Mouse (Mus musculus) forebrain, embryonic 16.5 days (tissue): ENCODE measurements around the gene Trub1. TPM values are rescaled to one million over a fixed set of nuclear protein-coding genes. Genes with fewer than 3 reads are reported as not detected.

Source experiments
- ATAC-seq: fragments of 200-750 bp; cut with Nextera tagmentation; 2 replicates; pipeline ENCODE4 v1.8.0; 2017; ENCODE audit warnings: mild to moderate bottlenecking, moderate library complexity
- H3K27ac ChIP-seq: fragments of 300-500 bp; sonication (generic); 2 replicates; pipeline ENCODE4 v1.5.1; 2014; ENCODE audit warnings: low read length, control low read depth
- H3K27me3 ChIP-seq: fragments of 300-500 bp; sonication (generic); replicated peaks from 2 replicates; pipeline ENCODE4 v1.6.1; 2014; ENCODE audit warnings: low read length; ENCODE audit not compliant: control insufficient read depth, insufficient read depth
- H3K36me3 ChIP-seq: fragments of 300-500 bp; sonication (generic); 2 replicates; pipeline ENCODE4 v1.6.1; 2014; ENCODE audit not compliant: control insufficient read depth, insufficient read depth
- H3K4me1 ChIP-seq: fragments of 300-500 bp; sonication (generic); replicated peaks from 2 replicates; pipeline ENCODE4 v1.6.1; 2014; ENCODE audit warnings: low read length; ENCODE audit not compliant: control insufficient read depth, insufficient read depth
- H3K4me2 ChIP-seq: fragments of 300-500 bp; sonication (generic); 2 replicates; pipeline ENCODE4 v1.6.1; 2014; ENCODE audit warnings: mild to moderate bottlenecking, low read length, control low read depth
- H3K4me3 ChIP-seq: fragments of 300-500 bp; sonication (generic); replicated peaks from 2 replicates; pipeline ENCODE4 v1.5.1; 2014; ENCODE audit warnings: mild to moderate bottlenecking, low read length, control low read depth
- H3K9ac ChIP-seq: fragments of 300-500 bp; sonication (generic); replicated peaks from 2 replicates; pipeline ENCODE4 v1.6.1; 2014; ENCODE audit warnings: low read depth, low read length, control low read depth
- H3K9me3 ChIP-seq: fragments of 300-500 bp; sonication (generic); 2 replicates; pipeline ENCODE4 v1.6.1; 2016; ENCODE audit warnings: low read length; ENCODE audit not compliant: control insufficient read depth
- WGBS: fragments of 180-500 bp; shearing (Covaris S2); extraction: QIAGEN DNeasy Blood & Tissue Kit; methylation state at CpG from one replicate; pipeline ENCODE4 v1.1.7; 2014; 5-methylcytosine and 5-hydroxymethylcytosine counted together
- polyA plus RNA-seq: library from polyadenylated mRNA; unstranded; fragments of >200 nt; fragmentation: Nextera tagmentation; extraction: Ambion mirVana; gene quantifications from 2 replicates; pipeline ENCODE4 v1.2.1, GENCODE M21; 2015

The Trub1 gene
- polyA plus RNA-seq, 1 experiment from 2014 or later, result 17.3 TPM

GRCm38 (mm10) chr19:57417800-57418580 is 34.7 kb upstream of the Trub1 start:
- H3K4me1 ChIP-seq, result no peaks in the 10 kb centered on the region
- no peak for ATAC-seq
- no peak overlapping the region for H3K27ac ChIP-seq
- peaks cover 3% of the 10 kb centered on the region; the same call in 1 of the 2 replicates for H3K27me3 ChIP-seq
- H3K36me3 ChIP-seq, result no peaks in the 10 kb centered on the region
- H3K9ac ChIP-seq, result no peak overlapping the region
- 26% methylated on average over 16 of the region's 17 CpGs for WGBS
- H3K4me3 ChIP-seq, result no peak overlapping the region
- H3K4me2 ChIP-seq, result no peak overlapping the region
- no peaks in the 10 kb centered on the region for H3K9me3 ChIP-seq

- no peaks in the 10 kb centered on the region for H3K4me1 ChIP-seq
- no peak overlapping the region for H3K4me2 ChIP-seq
- WGBS, result 14% methylated on average over 3 of the region's 3 CpGs
- H3K9me3 ChIP-seq, result no peaks in the 10 kb centered on the region
- no peaks in the 10 kb centered on the region for H3K36me3 ChIP-seq
- no peak overlapping the region for H3K4me3 ChIP-seq
- no peak overlapping the region for H3K27ac ChIP-seq
- H3K27me3 ChIP-seq, result no peaks in the 10 kb centered on the region
- ATAC-seq, result no peak
- H3K9ac ChIP-seq, result no peak overlapping the region
These were observed 29.3 kb upstream of the Trub1 start for GRCm38 (mm10) chr19:57423402-57423801.

- Histone ChIP-seq H3K4me3 (no peak overlapping the region), H3K4me2 (no peak overlapping the region), H3K9me3 (no peaks in the 10 kb centered on the region), H3K27me3 (no peaks in the 10 kb centered on the region), H3K27ac (no peak overlapping the region), H3K9ac (no peak overlapping the region), H3K36me3 (no peaks in the 10 kb centered on the region), H3K4me1 (no peaks in the 10 kb centered on the region)
- no peak for ATAC-seq
- WGBS, result 95% methylated on average over 15 of the region's 15 CpGs
These were observed 27.4 kb upstream of the Trub1 start for GRCm38 (mm10) chr19:57425296-57425695.

- H3K27ac ChIP-seq, result no peak overlapping the region
- 95% methylated on average over 8 of the region's 8 CpGs for WGBS
These were observed 25.9 kb upstream of the Trub1 start for GRCm38 (mm10) chr19:57426841-57427240.

GRCm38 (mm10) chr19:57427756-57428438 is 24.8 kb upstream of the Trub1 start:
- H3K4me2 ChIP-seq, result no peak overlapping the region
- ATAC-seq, result no peak
- WGBS, result 68% methylated on average over 14 of the region's 14 CpGs
- no peaks in the 10 kb centered on the region for H3K27me3 ChIP-seq
- H3K4me3 ChIP-seq, result no peak overlapping the region
- H3K36me3 ChIP-seq, result no peaks in the 10 kb centered on the region
- H3K9me3 ChIP-seq, result no peaks in the 10 kb centered on the region
- H3K27ac ChIP-seq, result no peak overlapping the region
- H3K4me1 ChIP-seq, result no peaks in the 10 kb centered on the region
- no peak overlapping the region for H3K9ac ChIP-seq

More at GRCm38 (mm10) chr19:57426841-57427240, 25.9 kb upstream of the Trub1 start:
- Histone ChIP-seq H3K27me3 (no peaks in the 10 kb centered on the region), H3K9me3 (no peaks in the 10 kb centered on the region), H3K9ac (no peak overlapping the region), H3K4me1 (no peaks in the 10 kb centered on the region), H3K36me3 (no peaks in the 10 kb centered on the region), H3K4me2 (no peak overlapping the region), H3K4me3 (no peak overlapping the region)
- ATAC-seq, result no peak

GRCm38 (mm10) chr19:57428641-57429040 is 24.1 kb upstream of the Trub1 start:
- H3K36me3 ChIP-seq, result no peaks in the 10 kb centered on the region
- whole genome bisulfite sequencing, result 80% methylated on average over 3 of the region's 3 CpGs

GRCm38 (mm10) chr19:57429926-57430325 is 22.8 kb upstream of the Trub1 start:
- Histone ChIP-seq H3K27me3 (no peaks in the 10 kb centered on the region), H3K4me2 (no peak overlapping the region), H3K27ac (no peak overlapping the region), H3K9ac (no peak overlapping the region), H3K9me3 (no peaks in the 10 kb centered on the region), H3K4me3 (no peak overlapping the region), H3K4me1 (no peaks in the 10 kb centered on the region; the same call in 1 of the 2 replicates), H3K36me3 (no peaks in the 10 kb centered on the region)
- ATAC-seq, result no peak
- 85% methylated on average over 6 of the region's 6 CpGs for WGBS

More at GRCm38 (mm10) chr19:57428641-57429040, 24.1 kb upstream of the Trub1 start:
- Histone ChIP-seq H3K4me1 (no peaks in the 10 kb centered on the region; the same call in 1 of the 2 replicates), H3K9me3 (no peaks in the 10 kb centered on the region), H3K27ac (no peak overlapping the region), H3K9ac (no peak overlapping the region), H3K4me3 (no peak overlapping the region), H3K27me3 (no peaks in the 10 kb centered on the region), H3K4me2 (no peak overlapping the region)
- no peak for ATAC-seq

GRCm38 (mm10) chr19:57431476-57431875 is 21.2 kb upstream of the Trub1 start:
- no peaks in the 10 kb centered on the region for H3K36me3 ChIP-seq
- H3K9ac ChIP-seq, result no peak overlapping the region
- H3K27ac ChIP-seq, result no peak overlapping the region
- no peak overlapping the region for H3K4me3 ChIP-seq
- 42% methylated on average over 6 of the region's 6 CpGs for whole genome bisulfite sequencing
- no peaks in the 10 kb centered on the region for H3K9me3 ChIP-seq
- H3K4me1 ChIP-seq, result no peaks in the 10 kb centered on the region; the same call in 1 of the 2 replicates
- no peak overlapping the region for H3K4me2 ChIP-seq
- no peak for ATAC-seq
- H3K27me3 ChIP-seq, result no peaks in the 10 kb centered on the region

- no peak overlapping the region for H3K27ac ChIP-seq
- H3K4me1 ChIP-seq, result no peaks in the 10 kb centered on the region; the same call in 1 of the 2 replicates
- H3K9me3 ChIP-seq, result no peaks in the 10 kb centered on the region
- no peak overlapping the region for H3K9ac ChIP-seq
- H3K4me3 ChIP-seq, result no peak overlapping the region
- ATAC-seq, result no peak
- no peak overlapping the region for H3K4me2 ChIP-seq
- no peaks in the 10 kb centered on the region for H3K27me3 ChIP-seq
- no peaks in the 10 kb centered on the region for H3K36me3 ChIP-seq
- WGBS, result 49% methylated on average over 6 of the region's 6 CpGs
These were observed 18.7 kb upstream of the Trub1 start for GRCm38 (mm10) chr19:57434024-57434423.
